Mouse (Mus musculus): ENCODE data around the gene 1600014C23Rik. TPM values are rescaled to one million over a fixed set of nuclear protein-coding genes. Genes with fewer than 3 reads are reported as not detected.

1600014C23Rik gene
- polyA plus RNA-seq, 1 experiment from 2014 or later, result not detected

GRCm38 (mm10) chr17:45702254-45702653, 31.4 kb downstream of the 1600014C23Rik start:
- Histone ChIP-seq H3K4me3 (replicated peaks) (no peak overlapping the region), H3K36me3 (replicated peaks) (peaks cover 11% of the 10 kb centered on the region), H3K4me2 (no peak overlapping the region), H3K27ac (replicated peaks) (no peak overlapping the region; the same call in 1 of the 2 replicates), H3K27me3 (no peaks in the 10 kb centered on the region), H3K9ac (no peak overlapping the region), H3K4me1 (replicated peaks) (peaks cover 32% of the 10 kb centered on the region), H3K9me3 (replicated peaks) (no peaks in the 10 kb centered on the region)
- 35% methylated on average over 4 of the region's 4 CpGs for WGBS (ENCODE audit: insufficient replicate concordance)
- peak; percentile 41; the same call in 1 of the 2 replicates for ATAC-seq (ENCODE audit: insufficient read depth)

- WGBS (ENCODE audit: insufficient replicate concordance), result 64% methylated on average over 9 of the region's 9 CpGs
- H3K4me3 ChIP-seq (replicated peaks), result no peak overlapping the region
- no peak overlapping the region for H3K4me2 ChIP-seq
- no peak overlapping the region for H3K9ac ChIP-seq
- no peak for ATAC-seq (ENCODE audit: insufficient read depth)
- H3K27me3 ChIP-seq, result no peaks in the 10 kb centered on the region
- no peaks in the 10 kb centered on the region for H3K9me3 ChIP-seq (replicated peaks)
- H3K36me3 ChIP-seq (replicated peaks), result peaks cover 20% of the 10 kb centered on the region
- peaks cover 32% of the 10 kb centered on the region for H3K4me1 ChIP-seq (replicated peaks)
- H3K27ac ChIP-seq (replicated peaks), result no peak overlapping the region
Observed at GRCm38 (mm10) chr17:45701236-45701591, 32.4 kb downstream of the 1600014C23Rik start.

- H3K27me3 ChIP-seq, result no peaks in the 10 kb centered on the region
- no peaks in the 10 kb centered on the region for H3K9me3 ChIP-seq (replicated peaks)
- ATAC-seq (ENCODE audit: insufficient read depth), result no peak; the same call in 1 of the 2 replicates
- H3K4me3 ChIP-seq (replicated peaks), result no peak overlapping the region
- H3K36me3 ChIP-seq (replicated peaks), result peaks cover 20% of the 10 kb centered on the region
- WGBS (ENCODE audit: insufficient replicate concordance), result 65% methylated on average over 11 of the region's 16 CpGs
- H3K9ac ChIP-seq, result no peak overlapping the region
- H3K4me2 ChIP-seq, result no peak overlapping the region
- no peak overlapping the region; the same call in 1 of the 2 replicates for H3K27ac ChIP-seq (replicated peaks)
- peaks cover 34% of the 10 kb centered on the region for H3K4me1 ChIP-seq (replicated peaks)
Observed at GRCm38 (mm10) chr17:45700496-45701235, 33.0 kb downstream of the 1600014C23Rik start.

- no peaks in the 10 kb centered on the region for H3K27me3 ChIP-seq
- H3K4me1 ChIP-seq (replicated peaks), result peaks cover 48% of the 10 kb centered on the region
- WGBS (ENCODE audit: insufficient replicate concordance), result 79% methylated on average over 3 of the region's 3 CpGs
- no peak overlapping the region for H3K27ac ChIP-seq (replicated peaks)
- no peak overlapping the region for H3K9ac ChIP-seq
- no peaks in the 10 kb centered on the region for H3K9me3 ChIP-seq (replicated peaks)
- no peak overlapping the region for H3K4me3 ChIP-seq (replicated peaks)
- H3K4me2 ChIP-seq, result no peak overlapping the region
- peaks cover 20% of the 10 kb centered on the region for H3K36me3 ChIP-seq (replicated peaks)
- ATAC-seq (ENCODE audit: insufficient read depth), result no peak
Observed at GRCm38 (mm10) chr17:45699039-45699740, 34.5 kb downstream of the 1600014C23Rik start.

GRCm38 (mm10) chr17:45698368-45698767, 35.3 kb downstream of the 1600014C23Rik start:
- Histone ChIP-seq H3K4me1 (replicated peaks) (peaks cover 55% of the 10 kb centered on the region), H3K27me3 (no peaks in the 10 kb centered on the region), H3K9me3 (replicated peaks) (no peaks in the 10 kb centered on the region), H3K9ac (no peak overlapping the region), H3K36me3 (replicated peaks) (peaks cover 20% of the 10 kb centered on the region), H3K4me3 (replicated peaks) (no peak overlapping the region), H3K4me2 (no peak overlapping the region), H3K27ac (replicated peaks) (no peak overlapping the region)
- 86% methylated on average over 6 of the region's 6 CpGs for whole genome bisulfite sequencing (ENCODE audit: insufficient replicate concordance)
- ATAC-seq (ENCODE audit: insufficient read depth), result no peak

- no peaks in the 10 kb centered on the region for H3K27me3 ChIP-seq
- WGBS (ENCODE audit: insufficient replicate concordance), result 83% methylated on average over 9 of the region's 9 CpGs
- peaks cover 20% of the 10 kb centered on the region for H3K36me3 ChIP-seq (replicated peaks)
- no peak overlapping the region for H3K27ac ChIP-seq (replicated peaks)
- H3K9ac ChIP-seq, result no peak overlapping the region
- H3K4me1 ChIP-seq (replicated peaks), result peaks cover 55% of the 10 kb centered on the region
- no peak overlapping the region for H3K4me2 ChIP-seq
- no peak overlapping the region for H3K4me3 ChIP-seq (replicated peaks)
- ATAC-seq (ENCODE audit: insufficient read depth), result no peak
- no peaks in the 10 kb centered on the region for H3K9me3 ChIP-seq (replicated peaks)
Observed at GRCm38 (mm10) chr17:45696981-45697380, 36.7 kb downstream of the 1600014C23Rik start.

- Histone ChIP-seq H3K4me3 (replicated peaks) (no peak overlapping the region; the same call in 1 of the 2 replicates), H3K4me1 (replicated peaks) (peaks cover 47% of the 10 kb centered on the region)
Observed at GRCm38 (mm10) chr17:45695227-45696120, 38.2 kb downstream of the 1600014C23Rik start.

GRCm38 (mm10) chr17:45693812-45694565, 39.7 kb downstream of the 1600014C23Rik start:
- no peak overlapping the region for H3K27ac ChIP-seq (replicated peaks)
- no peaks in the 10 kb centered on the region for H3K27me3 ChIP-seq
- H3K36me3 ChIP-seq (replicated peaks), result peaks cover 20% of the 10 kb centered on the region
- WGBS (ENCODE audit: insufficient replicate concordance), result 75% methylated on average over 18 of the region's 18 CpGs
- H3K4me1 ChIP-seq (replicated peaks), result peaks cover 46% of the 10 kb centered on the region
- no peak overlapping the region for H3K4me2 ChIP-seq
- no peak for ATAC-seq (ENCODE audit: insufficient read depth)
- no peaks in the 10 kb centered on the region for H3K9me3 ChIP-seq (replicated peaks)
- H3K4me3 ChIP-seq (replicated peaks), result no peak overlapping the region
- no peak overlapping the region for H3K9ac ChIP-seq

More at GRCm38 (mm10) chr17:45695227-45696120, 38.2 kb downstream of the 1600014C23Rik start:
- peak overlapping the region; percentile 48 for H3K4me2 ChIP-seq
- H3K27ac ChIP-seq (replicated peaks), result peak overlapping the region; percentile 53
- no peaks in the 10 kb centered on the region for H3K9me3 ChIP-seq (replicated peaks)
- peak; percentile 41; the same call in 1 of the 2 replicates for ATAC-seq (ENCODE audit: insufficient read depth)
- H3K27me3 ChIP-seq, result no peaks in the 10 kb centered on the region
- peaks cover 20% of the 10 kb centered on the region for H3K36me3 ChIP-seq (replicated peaks)
- no peak overlapping the region; the same call in 1 of the 2 replicates for H3K9ac ChIP-seq
- 30% methylated on average over 23 of the region's 23 CpGs for WGBS (ENCODE audit: insufficient replicate concordance)

GRCm38 (mm10) chr17:45692159-45692558, 41.5 kb downstream of the 1600014C23Rik start:
- no peak overlapping the region for H3K4me3 ChIP-seq (replicated peaks)
- no peaks in the 10 kb centered on the region for H3K27me3 ChIP-seq
- peaks cover 9% of the 10 kb centered on the region; the same call in 1 of the 2 replicates for H3K36me3 ChIP-seq (replicated peaks)
- no peak overlapping the region; the same call in 1 of the 2 replicates for H3K27ac ChIP-seq (replicated peaks)
- no peak for ATAC-seq (ENCODE audit: insufficient read depth)
- H3K4me1 ChIP-seq (replicated peaks), result peaks cover 63% of the 10 kb centered on the region
- H3K9ac ChIP-seq, result no peak overlapping the region
- 62% methylated on average over 5 of the region's 5 CpGs for WGBS (ENCODE audit: insufficient replicate concordance)
- no peaks in the 10 kb centered on the region for H3K9me3 ChIP-seq (replicated peaks)
- H3K4me2 ChIP-seq, result no peak overlapping the region

GRCm38 (mm10) chr17:45690044-45690443, 43.6 kb downstream of the 1600014C23Rik start:
- H3K4me3 ChIP-seq (replicated peaks), result no peak overlapping the region
- no peaks in the 10 kb centered on the region for H3K36me3 ChIP-seq (replicated peaks)
- WGBS (ENCODE audit: insufficient replicate concordance), result 73% methylated on average over 4 of the region's 4 CpGs
- H3K4me1 ChIP-seq (replicated peaks), result peaks cover 69% of the 10 kb centered on the region
- no peak overlapping the region for H3K27ac ChIP-seq (replicated peaks)
- ATAC-seq (ENCODE audit: insufficient read depth), result no peak
- peaks cover 6% of the 10 kb centered on the region for H3K27me3 ChIP-seq
- H3K9me3 ChIP-seq (replicated peaks), result no peaks in the 10 kb centered on the region
- no peak overlapping the region for H3K4me2 ChIP-seq
- no peak overlapping the region for H3K9ac ChIP-seq

Measured in liver, embryonic 15.5 days (tissue).